ENCODE assay signal across 14 mouse cellular contexts in the genomic region with DNA sequence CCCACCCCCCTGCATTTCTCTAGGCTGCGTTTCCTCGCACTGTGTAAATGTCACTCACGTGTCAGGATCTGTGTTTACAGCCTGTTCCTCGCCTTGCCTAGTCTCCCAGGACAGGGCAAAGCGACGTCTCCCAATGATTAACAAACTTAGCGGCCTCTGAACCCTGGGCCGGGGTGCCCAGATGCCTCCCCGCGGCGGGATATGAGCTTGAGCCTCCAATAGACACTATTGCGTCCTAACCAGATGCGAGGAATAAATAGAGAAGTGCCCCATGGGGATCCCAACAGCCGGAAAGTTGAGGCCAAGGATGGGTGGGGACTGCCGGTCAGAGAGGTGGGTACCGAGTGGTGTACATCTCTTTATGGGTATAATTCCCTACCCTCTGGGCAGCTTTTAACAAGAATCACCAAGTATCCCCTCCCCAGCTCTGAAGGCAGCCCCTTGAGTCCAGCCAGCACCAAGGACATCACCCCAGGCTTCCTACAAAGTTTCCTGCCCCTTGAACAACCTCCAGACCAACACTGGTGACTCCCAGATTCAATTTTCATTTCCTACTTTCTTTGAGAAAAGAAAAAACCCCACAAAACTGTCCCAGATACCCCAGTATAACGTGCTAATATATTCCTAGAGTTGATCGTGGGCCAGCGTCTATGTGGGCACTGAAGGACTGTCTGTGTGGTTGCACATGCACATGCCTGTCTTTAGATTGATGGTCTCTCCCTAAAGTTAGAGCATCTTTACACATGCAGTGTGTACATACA. TPM values are rescaled to one million over a fixed set of nuclear protein-coding genes. Genes with fewer than 3 reads are reported as not detected.
DNase-seq lines count a peak whose midpoint lies in the region; ATAC-seq and TF ChIP-seq lines count a peak whose summit lies in the region.
"Had no signal": no experiment of that assay in that cellular context is flagged by ENCODE, and none has a peak within 500 bp of the region (broad histone marks: within the 10 kb centered on the region; RNA-seq: fewer than 3 reads in every experiment).

No protein-coding gene starts in this region.

- TF ChIP-seq EP300 in CH12.LX (IDR thresholded peaks at IDR 0.05; ENCODE audit: low read length) = no peak

- DNase-seq in heart, postnatal 25 days (ENCODE audit: low spot score) = no peak
- DNase-seq in CH12.LX (ENCODE audit: extremely low read depth) = no peak
- no peak for DNase-seq in limb, embryonic 14.5 days (ENCODE audit: low spot score)
- DNase-seq in testis, postnatal 10 days (ENCODE audit: low spot score) = no peak
- DNase-seq in thymus, postnatal 25 days = no peak
- DNase-seq: cerebellum, postnatal 14 days; right cerebral cortex, adult 18-20 months had no signal

- intact Hi-C loops in heart, postnatal 25 days (cut with DNase I) = no loop called here

- no peaks in the 10 kb centered on the region for H3K79me2 ChIP-seq in CH12.LX (replicated peaks; ENCODE audit: control insufficient read depth, extremely low read depth, insufficient read depth, poor library complexity, severe bottlenecking)

- no peak for TF ChIP-seq RAD21 in CH12.LX (IDR thresholded peaks at IDR 0.05; ENCODE audit: low read depth, low read length)

- H3K36me3 ChIP-seq in heart, embryonic 11.5 days (ENCODE audit: control insufficient read depth, insufficient read depth, low read length) = no peaks in the 10 kb centered on the region
- no peaks in the 10 kb centered on the region for H3K36me3 ChIP-seq in CH12.LX (replicated peaks in 1 of 2; ENCODE audit: control insufficient read depth in 1 of 2, insufficient read depth in 1 of 2, low read length in 1 of 2)
- H3K36me3 ChIP-seq in forebrain, embryonic 12.5 days (replicated peaks) = peaks cover 6% of the 10 kb centered on the region
- no peaks in the 10 kb centered on the region for H3K36me3 ChIP-seq in limb, embryonic 14.5 days (ENCODE audit: control insufficient read depth, insufficient read depth, low read length)

- 2% methylated on average over 19 of the region's 19 CpGs for WGBS in heart, embryonic 11.5 days (ENCODE audit: insufficient replicate concordance)
- WGBS in forebrain, embryonic 12.5 days = 3% methylated on average over 19 of the region's 19 CpGs
- WGBS in limb, embryonic 14.5 days = 10% methylated on average over 19 of the region's 19 CpGs

- no peak overlapping the region for H3K9ac ChIP-seq in heart, embryonic 11.5 days (ENCODE audit: low read depth, low read length)
- no peak overlapping the region for H3K9ac ChIP-seq in CH12.LX (ENCODE audit: insufficient read depth, low read depth)
- H3K9ac ChIP-seq in forebrain, embryonic 12.5 days = peak overlapping the region; percentile 99
- no peak overlapping the region for H3K9ac ChIP-seq in limb, embryonic 14.5 days (ENCODE audit: low read depth, low read length, severe bottlenecking)
- H3K9ac ChIP-seq: liver, embryonic 14.5 days had no signal

- H3K27me3 ChIP-seq in heart, embryonic 11.5 days (ENCODE audit: control insufficient read depth, insufficient read depth, low read length) = peaks cover 100% of the 10 kb centered on the region
- peaks cover 2% of the 10 kb centered on the region for H3K27me3 ChIP-seq in CH12.LX (replicated peaks)
- peaks cover 65% of the 10 kb centered on the region for H3K27me3 ChIP-seq in forebrain, embryonic 12.5 days
- peaks cover 94% of the 10 kb centered on the region for H3K27me3 ChIP-seq in limb, embryonic 14.5 days (ENCODE audit: control insufficient read depth, insufficient read depth, low read length)

- dilution Hi-C loops in CH12.LX (cut with MboI; ENCODE audit: extremely low pct_ligation_motif_present, extremely low pct_unique_long_range_greater_than_20kb, low sequenced_read_pairs) = no loop called here

- no peak for ATAC-seq in heart, embryonic 11.5 days (replicated peaks; ENCODE audit: insufficient number of reproducible peaks, low FRiP score, low TSS enrichment)
- ATAC-seq in forebrain, embryonic 12.5 days (ENCODE audit: low FRiP score) = no peak; the same call in 1 of the 2 replicates
- ATAC-seq in limb, embryonic 14.5 days (ENCODE audit: low FRiP score, low read depth) = no peak
- no peak for ATAC-seq in frontal cortex, adult (ENCODE audit: low TSS enrichment)

- TF ChIP-seq POLR2A in CH12.LX (IDR thresholded peaks at IDR 0.05; ENCODE audit: low read depth, low read length) = no peak
- TF ChIP-seq POLR2A in limb, embryonic 14.5 days (IDR thresholded peaks at IDR 0.05; ENCODE audit: borderline replicate concordance, extremely low read depth, insufficient read depth, insufficient read length) = no peak

- in situ Hi-C loops in CH12.LX (cut with MboI; ENCODE audit: low pct_ligation_motif_present, low pct_unique_long_range_greater_than_20kb, low sequenced_read_pairs) = no loop called here

- H3K27ac ChIP-seq in heart, embryonic 11.5 days (ENCODE audit: low read depth, low read length) = no peak overlapping the region
- no peak overlapping the region for H3K27ac ChIP-seq in CH12.LX (ENCODE audit: insufficient read depth, low read depth)
- H3K27ac ChIP-seq in forebrain, embryonic 12.5 days = peak overlapping the region; percentile 96
- no peak overlapping the region for H3K27ac ChIP-seq in limb, embryonic 14.5 days (replicated peaks; ENCODE audit: low read depth, low read length)
- H3K27ac ChIP-seq: liver, embryonic 14.5 days had no signal

- no peak for TF ChIP-seq CTCF in CH12.LX (conservative IDR thresholded peaks at IDR 0.05 in 1 of 2, IDR thresholded peaks at IDR 0.05 in 1 of 2; ENCODE audit: low read depth in 2 of 2, low read length in 2 of 2)

- peaks cover 18% of the 10 kb centered on the region for H3K4me1 ChIP-seq in heart, embryonic 11.5 days (ENCODE audit: control insufficient read depth, insufficient read depth, low read length)
- peaks cover 0 to 2% of the 10 kb centered on the region in 2 experiments; a peak in 1 of 4 replicates for H3K4me1 ChIP-seq in CH12.LX (ENCODE audit: control insufficient read depth in 1 of 2, insufficient read depth in 2 of 2)
- H3K4me1 ChIP-seq in forebrain, embryonic 12.5 days = peaks cover 67% of the 10 kb centered on the region
- H3K4me1 ChIP-seq in limb, embryonic 14.5 days (ENCODE audit: control insufficient read depth, insufficient read depth, low read length) = peaks cover 18% of the 10 kb centered on the region

- no peaks in the 10 kb centered on the region for H3K9me3 ChIP-seq in heart, embryonic 11.5 days (replicated peaks; ENCODE audit: control insufficient read depth, low read length)
- H3K9me3 ChIP-seq in CH12.LX (replicated peaks; ENCODE audit: low read length) = peaks cover 24% of the 10 kb centered on the region
- no peaks in the 10 kb centered on the region for H3K9me3 ChIP-seq in forebrain, embryonic 12.5 days
- H3K9me3 ChIP-seq in limb, embryonic 14.5 days (ENCODE audit: control insufficient read depth, low read length) = no peaks in the 10 kb centered on the region
- H3K9me3 ChIP-seq: megakaryocyte, embryonic 14.5 days had no signal

- H3K4me2 ChIP-seq in heart, embryonic 11.5 days = no peak overlapping the region
- peak overlapping the region; percentile 79 for H3K4me2 ChIP-seq in CH12.LX (ENCODE audit: insufficient read depth, low read depth, poor library complexity, severe bottlenecking)
- peak overlapping the region; percentile 77 for H3K4me2 ChIP-seq in forebrain, embryonic 12.5 days
- H3K4me2 ChIP-seq in limb, embryonic 14.5 days (replicated peaks; ENCODE audit: low read depth, low read length, severe bottlenecking) = peak overlapping the region; percentile 80

- H3K4me3 ChIP-seq in heart, embryonic 11.5 days (ENCODE audit: low read depth, low read length) = peak overlapping the region; percentile 35; the same call in 1 of the 2 replicates
- H3K4me3 ChIP-seq in CH12.LX (replicated peaks in 1 of 3; ENCODE audit: low read depth in 2 of 3, low read length in 2 of 3, poor library complexity in 1 of 3) = peak overlapping the region in 1 of 3 experiments; percentile 46
- peak overlapping the region; percentile 91 for H3K4me3 ChIP-seq in forebrain, embryonic 12.5 days (replicated peaks)
- H3K4me3 ChIP-seq in limb, embryonic 14.5 days (replicated peaks; ENCODE audit: low read length) = peak overlapping the region; percentile 44

TF ChIP-seq in CH12.LX, 34 proteins besides CTCF, POLR2A, EP300 and RAD21:
- no peak for TF ChIP-seq MXI1 (IDR thresholded peaks at IDR 0.05; ENCODE audit: low read depth, low read length)
- no peak for TF ChIP-seq TCF12 (IDR thresholded peaks at IDR 0.05; ENCODE audit: low read depth, low read length)
- TF ChIP-seq HCFC1 (IDR thresholded peaks at IDR 0.05; ENCODE audit: low read depth, low read length) = no peak
- TF ChIP-seq MYC (IDR thresholded peaks at IDR 0.05; ENCODE audit: low read depth, low read length) = no peak
- TF ChIP-seq ZMIZ1 (IDR thresholded peaks at IDR 0.05; ENCODE audit: low read depth, low read length) = no peak
- no peak for TF ChIP-seq CHD1 (IDR thresholded peaks at IDR 0.05; ENCODE audit: low read depth, low read length)
- TF ChIP-seq KAT2A (IDR thresholded peaks at IDR 0.05; ENCODE audit: insufficient replicate concordance, low read length) = no peak
- TF ChIP-seq RCOR1 (conservative IDR thresholded peaks at IDR 0.05; ENCODE audit: low read depth, low read length) = no peak
- TF ChIP-seq GABPA (IDR thresholded peaks at IDR 0.05; ENCODE audit: insufficient replicate concordance, low read depth, low read length) = no peak
- TF ChIP-seq UBTF (IDR thresholded peaks at IDR 0.05; ENCODE audit: low read depth, low read length) = no peak
- no peak for TF ChIP-seq ZNF384 (IDR thresholded peaks at IDR 0.05; ENCODE audit: low read depth, low read length)
- TF ChIP-seq ELF1 (IDR thresholded peaks at IDR 0.05; ENCODE audit: low read depth, low read length) = no peak
- no peak for TF ChIP-seq POLR2AphosphoS2 (IDR thresholded peaks at IDR 0.05; ENCODE audit: low read depth, low read length)

RNA-seq across cellular contexts. Expression of a gene that starts 9.8 kb away (rescaled TPM):
- 0.49 and 0.68 TPM in 2 replicates for polyA plus RNA-seq in heart, embryonic 11.5 days (2014; fragmentation: Nextera tagmentation; extraction: Ambion mirVana)
- under 1 TPM in 1 of 2 experiments, not detected in 1; 0.29 TPM for total RNA-seq in heart, postnatal 25 days (2021)
- total RNA-seq in CH12.LX (2012; rRNA removed) (0.34 and 0.59 TPM in 2 replicates), CH12.LX (2014; rRNA removed) (0.18 and 0.24 TPM in 2 replicates)
- polyA plus RNA-seq in CH12.LX (2012; ENCODE audit: insufficient read length, low read depth) = 0.45 and 0.47 TPM in 2 replicates
- polyA plus RNA-seq in forebrain, embryonic 12.5 days (2016; fragmentation: Nextera tagmentation; extraction: Ambion mirVana) = 196 and 224 TPM in 2 replicates
- polyA plus RNA-seq in limb, embryonic 14.5 days (2012; rRNA removed) = 27.5 and 37.0 TPM in 2 replicates
- 8.7 and 11.4 TPM in 2 replicates for polyA plus RNA-seq in limb, embryonic 14.5 days (2014; fragmentation: Nextera tagmentation; extraction: Ambion mirVana)
- total RNA-seq: adrenal gland, postnatal 36 days had no signal
- polyA plus RNA-seq: intestine, embryonic 14.5 days had no signal
